Mouse (Mus musculus): ENCODE results near the gene Gm11011. TPM values are rescaled to one million over a fixed set of nuclear protein-coding genes. Genes with fewer than 3 reads are reported as not detected.

Gene Gm11011
- total and polyA plus RNA-seq, 3 experiments: not detected

DNA sequence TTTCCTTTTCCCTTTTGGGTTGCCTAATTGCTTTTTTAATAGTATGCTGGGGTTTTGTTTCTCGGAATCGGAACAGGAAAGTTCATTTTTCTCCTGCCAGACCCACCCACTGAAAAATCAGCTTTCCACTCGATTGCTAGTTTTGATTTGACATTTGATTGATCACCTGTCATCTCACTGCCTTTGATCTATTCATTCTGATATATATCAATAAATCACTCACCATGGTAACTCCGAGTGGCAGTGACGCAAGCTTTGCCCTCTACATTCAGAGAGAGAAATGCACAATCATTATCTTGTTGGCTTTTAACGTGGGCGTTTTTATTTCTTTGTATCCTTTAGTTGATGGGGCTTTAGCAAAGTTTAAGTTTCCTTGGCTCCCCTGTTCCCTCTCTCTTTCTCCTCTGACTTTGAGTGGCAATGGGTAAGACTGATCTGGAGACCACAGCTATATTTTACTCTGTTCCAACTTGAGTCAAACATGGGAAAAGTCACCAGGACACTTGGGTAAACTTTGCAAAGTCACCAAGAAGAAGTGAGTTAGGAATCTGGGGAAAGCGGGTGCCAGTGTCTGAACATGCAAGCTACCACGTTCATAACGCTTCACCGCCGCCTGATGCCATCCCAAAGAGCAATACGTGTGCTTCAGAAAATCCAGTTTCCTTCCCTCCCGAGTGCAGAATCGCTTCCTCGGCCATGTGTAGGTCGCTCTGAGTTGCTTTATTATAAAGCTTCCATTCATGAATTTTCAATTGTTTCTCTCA, 47.3 kb upstream of the Gm11011 start:
- no peaks in the 10 kb centered on the region for H3K36me3 ChIP-seq (replicated peaks in 1 of 2; ENCODE audit: control insufficient read depth in 1 of 2, insufficient read depth in 1 of 2, low read length in 1 of 2)
- DNase-seq (ENCODE audit: extremely low read depth): no peak
- H3K27ac ChIP-seq (ENCODE audit: insufficient read depth, low read depth): no peak overlapping the region
- TF ChIP-seq ETS1 (conservative IDR thresholded peaks at IDR 0.05; ENCODE audit: low read depth, low read length) (no peak), TCF12 (IDR thresholded peaks at IDR 0.05; ENCODE audit: low read depth, low read length) (no peak), EP300 (IDR thresholded peaks at IDR 0.05; ENCODE audit: low read length) (no peak)
- peaks cover 77% of the 10 kb centered on the region for H3K9me3 ChIP-seq (replicated peaks; ENCODE audit: low read length)
- H3K4me2 ChIP-seq (ENCODE audit: insufficient read depth, low read depth, poor library complexity, severe bottlenecking): no peak overlapping the region
- no peak overlapping the region for H3K4me3 ChIP-seq (replicated peaks in 1 of 3; ENCODE audit: low read depth in 2 of 3, low read length in 2 of 3, poor library complexity in 1 of 3)
- no peak overlapping the region for H3K9ac ChIP-seq (ENCODE audit: insufficient read depth, low read depth)
- no peaks in the 10 kb centered on the region for H3K4me1 ChIP-seq (ENCODE audit: control insufficient read depth in 1 of 2, insufficient read depth in 2 of 2)
- H3K79me2 ChIP-seq (replicated peaks; ENCODE audit: control insufficient read depth, extremely low read depth, insufficient read depth, poor library complexity, severe bottlenecking): no peaks in the 10 kb centered on the region
- no peaks in the 10 kb centered on the region for H3K27me3 ChIP-seq (replicated peaks)
- in situ Hi-C loops (cut with MboI; ENCODE audit: low pct_ligation_motif_present, low pct_unique_long_range_greater_than_20kb, low sequenced_read_pairs) (no loop called here), dilution Hi-C loops (cut with MboI; ENCODE audit: extremely low pct_ligation_motif_present, extremely low pct_unique_long_range_greater_than_20kb, low sequenced_read_pairs) (no loop called here)

- in situ Hi-C loops (cut with MboI; ENCODE audit: low pct_ligation_motif_present, low pct_unique_long_range_greater_than_20kb, low sequenced_read_pairs): no loop called here
- TF ChIP-seq USF1 (IDR thresholded peaks at IDR 0.05; ENCODE audit: low read depth, low read length): no peak
- no peak for TF ChIP-seq ETS1 (conservative IDR thresholded peaks at IDR 0.05; ENCODE audit: low read depth, low read length)
- no peak for TF ChIP-seq JUN (IDR thresholded peaks at IDR 0.05; ENCODE audit: insufficient read depth, low read depth, low read length)
- no peak for TF ChIP-seq KAT2A (IDR thresholded peaks at IDR 0.05; ENCODE audit: insufficient replicate concordance, low read length)
- no peak for TF ChIP-seq ZKSCAN1 (IDR thresholded peaks at IDR 0.05; ENCODE audit: borderline replicate concordance, low read depth, low read length)
- TF ChIP-seq CHD1 (IDR thresholded peaks at IDR 0.05; ENCODE audit: low read depth, low read length): no peak
- TF ChIP-seq MXI1 (IDR thresholded peaks at IDR 0.05; ENCODE audit: low read depth, low read length): no peak
- TF ChIP-seq RCOR1 (conservative IDR thresholded peaks at IDR 0.05; ENCODE audit: low read depth, low read length): no peak
- no peak for TF ChIP-seq MYC (IDR thresholded peaks at IDR 0.05; ENCODE audit: low read depth, low read length)
Observed at GRCm38 (mm10) chr2:169633491-169634289, 46.1 kb upstream of the Gm11011 start.

More at GRCm38 (mm10) chr2:169633491-169634289, 46.1 kb upstream of the Gm11011 start:
- no peak for DNase-seq (ENCODE audit: extremely low read depth)
- Histone ChIP-seq H3K36me3 (replicated peaks in 1 of 2; ENCODE audit: control insufficient read depth in 1 of 2, insufficient read depth in 1 of 2, low read length in 1 of 2) (no peaks in the 10 kb centered on the region), H3K4me1 (ENCODE audit: control insufficient read depth in 1 of 2, insufficient read depth in 2 of 2) (no peaks in the 10 kb centered on the region), H3K4me2 (ENCODE audit: insufficient read depth, low read depth, poor library complexity, severe bottlenecking) (no peak overlapping the region), H3K9ac (ENCODE audit: insufficient read depth, low read depth) (no peak overlapping the region), H3K27me3 (replicated peaks) (no peaks in the 10 kb centered on the region), H3K4me3 (replicated peaks in 1 of 3; ENCODE audit: low read depth in 2 of 3, low read length in 2 of 3, poor library complexity in 1 of 3) (no peak overlapping the region), H3K9me3 (replicated peaks; ENCODE audit: low read length) (peaks cover 84% of the 10 kb centered on the region), H3K27ac (ENCODE audit: insufficient read depth, low read depth) (no peak overlapping the region), H3K79me2 (replicated peaks; ENCODE audit: control insufficient read depth, extremely low read depth, insufficient read depth, poor library complexity, severe bottlenecking) (no peaks in the 10 kb centered on the region)
- dilution Hi-C loops (cut with MboI; ENCODE audit: extremely low pct_ligation_motif_present, extremely low pct_unique_long_range_greater_than_20kb, low sequenced_read_pairs): no loop called here

Data from CH12.LX (cell line).